Comparison of ENCODE assay signal across 9 mouse cellular contexts in genomic region chr2:26475505-26476430, GRCm38 (mm10). TPM values are rescaled to one million over a fixed set of nuclear protein-coding genes. Genes with fewer than 3 reads are reported as not detected.
DNase-seq lines count a peak whose midpoint lies in the region; ATAC-seq and TF ChIP-seq lines count a peak whose summit lies in the region.
"Had no signal": no experiment of that assay in that cellular context is flagged by ENCODE, and none has a peak within 500 bp of the region (broad histone marks: within the 10 kb centered on the region; RNA-seq: fewer than 3 reads in every experiment).

No protein-coding gene starts in this region.

- no peaks in the 10 kb centered on the region for H3K9me3 ChIP-seq in heart, embryonic 11.5 days (replicated peaks; ENCODE audit: control insufficient read depth, low read length)
- H3K9me3 ChIP-seq in hindbrain, embryonic 12.5 days (replicated peaks), result no peaks in the 10 kb centered on the region

- ATAC-seq in heart, embryonic 11.5 days (replicated peaks; ENCODE audit: insufficient number of reproducible peaks, low FRiP score, low TSS enrichment), result no peak
- peak; percentile 70 for ATAC-seq in hindbrain, embryonic 12.5 days (ENCODE audit: low FRiP score)

- no peak overlapping the region for H3K4me3 ChIP-seq in heart, embryonic 11.5 days (ENCODE audit: low read depth, low read length)
- no peak overlapping the region for H3K4me3 ChIP-seq in hindbrain, embryonic 12.5 days
- H3K4me3 ChIP-seq in cerebellum, adult 2 months (replicated peaks; ENCODE audit: insufficient read depth, low read depth, low read length), result no peak overlapping the region

- peak overlapping the region; percentile 77 for H3K27ac ChIP-seq in heart, embryonic 11.5 days (ENCODE audit: low read depth, low read length)
- peak overlapping the region; percentile 85 for H3K27ac ChIP-seq in hindbrain, embryonic 12.5 days
- no peak overlapping the region for H3K27ac ChIP-seq in cerebellum, adult 2 months (ENCODE audit: insufficient read depth, low read length)

- H3K36me3 ChIP-seq in heart, embryonic 11.5 days (ENCODE audit: control insufficient read depth, insufficient read depth, low read length), result peaks cover 22% of the 10 kb centered on the region
- H3K36me3 ChIP-seq in hindbrain, embryonic 12.5 days, result peaks cover 91% of the 10 kb centered on the region

- H3K4me1 ChIP-seq in heart, embryonic 11.5 days (ENCODE audit: control insufficient read depth, insufficient read depth, low read length), result peaks cover 21% of the 10 kb centered on the region
- peaks cover 53% of the 10 kb centered on the region for H3K4me1 ChIP-seq in hindbrain, embryonic 12.5 days
- peaks cover 24% of the 10 kb centered on the region for H3K4me1 ChIP-seq in cerebellum, adult 2 months (ENCODE audit: control insufficient read depth, insufficient read depth, low read length)

- H3K4me2 ChIP-seq in heart, embryonic 11.5 days, result 0 out of 2 replicates have a peak overlapping the region, but pooled peaks have one; percentile 37
- no peak overlapping the region for H3K4me2 ChIP-seq in hindbrain, embryonic 12.5 days (replicated peaks)

- DNase-seq in heart, adult 8-10 months (ENCODE audit: low spot score), result no peak
- peak; percentile 36 for DNase-seq in brain, adult 2 months (ENCODE audit: low read depth, low spot score)
- DNase-seq in mesoderm, embryonic 11.5 days (ENCODE audit: low read depth, low spot score), result peak; percentile 70
- no peak for DNase-seq in cerebellum, adult 2 months
- no peak for DNase-seq in right cerebral cortex, adult 18-20 months
- no peak for DNase-seq in adrenal gland, adult 2 months
- DNase-seq: cerebellum, adult 18-20 months had no signal

- no peak for TF ChIP-seq CTCF in cerebellum, adult 2 months (IDR thresholded peaks at IDR 0.05; ENCODE audit: borderline replicate concordance, insufficient read depth, low read depth, low read length)

- no peak for TF ChIP-seq POLR2A in cerebellum, adult 2 months (IDR thresholded peaks at IDR 0.05; ENCODE audit: borderline replicate concordance, insufficient read depth, low read length)

- no peak overlapping the region; the same call in 1 of the 2 replicates for H3K9ac ChIP-seq in heart, embryonic 11.5 days (ENCODE audit: low read depth, low read length)
- no peak overlapping the region for H3K9ac ChIP-seq in hindbrain, embryonic 12.5 days

- 68% methylated on average over 13 of the region's 13 CpGs for WGBS in heart, embryonic 11.5 days (ENCODE audit: insufficient replicate concordance)
- 70% methylated on average over 13 of the region's 13 CpGs for WGBS in hindbrain, embryonic 12.5 days
- WGBS in cerebellum, adult 2 months, result 77% methylated on average over 13 of the region's 13 CpGs

- no peaks in the 10 kb centered on the region for H3K27me3 ChIP-seq in heart, embryonic 11.5 days (ENCODE audit: control insufficient read depth, insufficient read depth, low read length)
- H3K27me3 ChIP-seq in hindbrain, embryonic 12.5 days, result no peaks in the 10 kb centered on the region
- H3K27me3 ChIP-seq in cerebellum, adult 2 months (ENCODE audit: control insufficient read depth, insufficient read depth, low read length), result no peaks in the 10 kb centered on the region

RNA-seq across cellular contexts. Expression of gene Sec16a, which starts 30.8 kb away (rescaled TPM):
- polyA plus RNA-seq in heart, embryonic 11.5 days (2014; fragmentation: Nextera tagmentation; extraction: Ambion mirVana), result 23.6 and 27.1 TPM in 2 replicates
- total RNA-seq in heart, adult 8-10 months (2022), result 10 to 100 TPM; 40.7 to 45.7 (median 41.7) TPM
- polyA plus RNA-seq in hindbrain, embryonic 12.5 days (2016; fragmentation: Nextera tagmentation; extraction: Ambion mirVana), result 32.3 and 35.3 TPM in 2 replicates
- 43.2 and 44.6 TPM in 2 replicates for polyA plus RNA-seq in cerebellum, adult 2 months (2012; rRNA removed)
- 10 to 100 TPM; 46.4 to 70.8 TPM for total RNA-seq in adrenal gland, adult 2 months (2021)
- 70.1 and 84.9 TPM in 2 replicates for polyA plus RNA-seq in adrenal gland, adult 2 months (2012; rRNA removed)

RNA-seq across cellular contexts. Expression of gene Notch1, which starts 40.7 kb away (rescaled TPM):
- polyA plus RNA-seq in heart, embryonic 11.5 days (2014; fragmentation: Nextera tagmentation; extraction: Ambion mirVana), result 20.9 and 23.5 TPM in 2 replicates
- 10 to 100 TPM; 22.2 to 36.5 (median 29.1) TPM for total RNA-seq in heart, adult 8-10 months (2022)
- polyA plus RNA-seq in hindbrain, embryonic 12.5 days (2016; fragmentation: Nextera tagmentation; extraction: Ambion mirVana), result 38.0 and 41.0 TPM in 2 replicates
- polyA plus RNA-seq in cerebellum, adult 2 months (2012; rRNA removed), result 10.5 and 11.6 TPM in 2 replicates
- 10 to 100 TPM; 17.6 to 21.1 TPM for total RNA-seq in adrenal gland, adult 2 months (2021)
- 37.1 and 49.2 TPM in 2 replicates for polyA plus RNA-seq in adrenal gland, adult 2 months (2012; rRNA removed)

Comparison
In these comparisons a context has a peak if more than half of its experiments do, and no peak if none do; other contexts are left out.
1. DNase-seq: peak in brain, adult 2 months (single experiment) and mesoderm, embryonic 11.5 days (single experiment); none in heart, adult 8-10 months (single experiment), cerebellum, adult 2 months (0 of 2), right cerebral cortex, adult 18-20 months (single experiment) and adrenal gland, adult 2 months (single experiment).